Mouse (Mus musculus) naive thymus-derived CD4-positive, alpha-beta T cell, adult 5 months (primary cell): Measurements from ENCODE around the gene Olfr1222. TPM values are rescaled to one million over a fixed set of nuclear protein-coding genes. Genes with fewer than 3 reads are reported as not detected.

Experiments used
- polyA plus RNA-seq: library from polyadenylated mRNA; unstranded; fragments of 100-300 nt; shearing (Covaris generic); gene quantifications from one replicate; pipeline ENCODE4 v1.2.1, GENCODE M21; 2017

The Olfr1222 gene
- not detected for polyA plus RNA-seq

DNA sequence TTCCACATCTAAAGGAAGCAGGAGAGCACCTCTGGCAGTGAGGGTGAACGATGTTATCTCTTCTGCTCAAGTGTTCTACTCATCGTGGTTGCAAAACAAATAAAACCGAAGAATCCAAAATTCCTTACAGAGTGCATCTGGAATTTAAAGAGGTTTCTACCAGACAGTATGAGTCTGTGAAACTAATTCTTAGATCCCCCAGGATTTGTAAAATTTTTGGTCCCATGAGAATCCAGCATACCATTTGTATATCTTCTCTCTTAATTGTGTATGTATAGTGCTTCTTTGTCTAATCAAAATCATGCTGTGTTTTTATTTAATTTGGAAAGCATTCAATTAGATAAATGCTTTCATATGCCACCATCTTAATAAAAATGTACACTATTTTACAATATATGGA is at the start of gene Olfr1222:
TSS of gene Olfr1222 (minus strand) at position 101 of the 400 bp plus-strand sequence.

DNA sequence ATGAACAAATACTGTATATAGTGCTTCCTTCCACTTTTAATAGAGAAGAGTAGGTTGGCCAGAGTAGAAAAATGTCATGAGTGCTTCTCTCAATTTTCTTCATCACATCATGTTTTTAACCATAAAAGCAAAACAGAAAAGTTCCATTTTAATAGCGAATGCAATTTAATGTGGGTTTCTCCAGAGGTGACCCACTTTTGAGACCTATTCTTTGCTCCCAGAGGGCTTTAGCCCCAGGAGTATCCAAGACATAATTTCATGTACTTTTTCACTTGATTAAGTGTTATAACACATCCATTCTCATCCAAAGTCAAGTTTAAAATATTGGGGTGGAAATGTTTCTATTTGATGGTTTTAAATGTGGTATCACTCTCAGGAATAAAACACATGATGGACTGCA is 41.7 kb upstream of the Olfr1222 start, which contains the start of gene Olfr1225:
TSS of gene Olfr1225 (minus strand) at position 101 of the 400 bp plus-strand sequence.

DNA sequence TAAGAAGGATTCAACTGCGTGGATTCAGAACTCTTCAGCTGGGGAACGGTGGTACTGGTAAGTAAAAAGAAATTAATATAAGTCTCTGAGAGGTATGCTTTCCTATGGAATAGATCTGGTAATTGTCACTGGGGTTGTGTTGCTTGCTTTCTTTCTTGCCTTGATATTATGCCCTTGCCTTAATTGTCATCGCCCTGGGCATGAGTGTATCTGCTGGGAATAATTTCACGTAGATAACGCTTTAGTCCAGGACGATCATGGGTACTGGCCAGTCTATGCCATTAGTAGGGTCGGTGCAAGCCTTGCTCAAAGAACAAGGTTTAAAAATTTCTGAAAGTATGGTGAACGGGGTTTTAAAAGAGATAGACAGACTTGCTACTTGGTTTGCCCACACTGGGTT is 31.1 kb upstream of the Olfr1222 start, which contains the start of gene Olfr1224-ps1:
TSS of gene Olfr1224-ps1 (minus strand) at position 101 of the 400 bp plus-strand sequence.

GRCm38 (mm10) chr2:89151460-89151859 is 18.6 kb upstream of the Olfr1222 start, which contains the start of gene Olfr1223:
Gene Olfr1223, minus strand, starts transcription at chr2:89151560.

GRCm38 (mm10) chr2:89117183-89117582 is 15.7 kb downstream of the Olfr1222 start, which contains the start of gene Olfr1221:
Gene Olfr1221, minus strand, starts transcription at chr2:89117283.

DNA sequence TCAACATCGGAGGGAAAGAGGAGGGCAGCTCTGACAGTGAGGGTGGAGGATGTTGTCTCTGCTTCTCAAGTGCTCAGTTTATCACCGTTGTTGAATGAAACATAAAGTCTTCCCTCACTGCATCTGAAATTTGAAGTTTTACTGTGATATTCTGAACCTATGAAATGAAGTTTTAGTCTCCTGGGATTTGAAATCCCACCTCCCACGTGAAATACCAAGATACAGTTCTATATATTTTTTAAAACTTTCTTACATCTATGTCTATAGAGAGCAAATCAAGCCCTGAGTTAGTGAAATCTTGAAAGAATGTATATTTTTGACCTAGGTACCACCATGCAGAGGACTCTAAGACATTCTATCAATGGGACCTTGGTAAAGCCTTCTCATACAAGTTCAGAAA is 26.1 kb downstream of the Olfr1222 start, which contains the start of gene Olfr1220:
TSS of gene Olfr1220 (minus strand) at position 101 of the 400 bp plus-strand sequence.

GRCm38 (mm10) chr2:89083413-89083812 is 49.4 kb downstream of the Olfr1222 start, which contains the start of gene Olfr1219:
Gene Olfr1219, minus strand, starts transcription at chr2:89083513.

Other genes with a start within 250 kb of the Olfr1222 start
- gene Olfr1208, start 230.7 kb downstream of the Olfr1222 start, polyA plus RNA-seq = 0.12 TPM
- not detected for gene Olfr1209, start 217.9 kb downstream of the Olfr1222 start, polyA plus RNA-seq
- not detected for gene Olfr1211, start 194.9 kb downstream of the Olfr1222 start, polyA plus RNA-seq
- gene Olfr1212, start 179.1 kb downstream of the Olfr1222 start, polyA plus RNA-seq = not detected
- not detected for gene Gm13762, start 152.8 kb downstream of the Olfr1222 start, polyA plus RNA-seq
- not detected for gene Olfr1214, start 140.4 kb downstream of the Olfr1222 start, polyA plus RNA-seq
- gene Olfr1215, start 126.1 kb downstream of the Olfr1222 start, polyA plus RNA-seq = 0.17 TPM
- gene Olfr1216, start 114.7 kb downstream of the Olfr1222 start, polyA plus RNA-seq = not detected
- gene Olfr1217, start 101.0 kb downstream of the Olfr1222 start, polyA plus RNA-seq = 0.21 TPM
- gene Olfr1218, start 71.9 kb downstream of the Olfr1222 start, polyA plus RNA-seq = not detected
- gene Olfr1219, start 49.5 kb downstream of the Olfr1222 start, polyA plus RNA-seq = not detected
- gene Olfr1220, start 26.2 kb downstream of the Olfr1222 start, polyA plus RNA-seq = 0.30 TPM
- gene Olfr1221, start 15.8 kb downstream of the Olfr1222 start, polyA plus RNA-seq = not detected
- not detected for gene Olfr1223, start 18.5 kb upstream of the Olfr1222 start, polyA plus RNA-seq
- gene Olfr1224-ps1, start 31.0 kb upstream of the Olfr1222 start, polyA plus RNA-seq = not detected
- not detected for gene Olfr1225, start 41.6 kb upstream of the Olfr1222 start, polyA plus RNA-seq
- not detected for gene Olfr1226, start 67.0 kb upstream of the Olfr1222 start, polyA plus RNA-seq
- 0.17 TPM for gene Olfr1228, start 121.0 kb upstream of the Olfr1222 start, polyA plus RNA-seq
- not detected for gene Olfr1229, start 155.0 kb upstream of the Olfr1222 start, polyA plus RNA-seq
- gene Olfr1230, start 164.2 kb upstream of the Olfr1222 start, polyA plus RNA-seq = not detected
- gene Olfr1231, start 174.0 kb upstream of the Olfr1222 start, polyA plus RNA-seq = not detected
- not detected for gene Olfr1232, start 196.6 kb upstream of the Olfr1222 start, polyA plus RNA-seq
- gene Olfr1233, start 209.3 kb upstream of the Olfr1222 start, polyA plus RNA-seq = not detected
- gene Olfr1234, start 231.8 kb upstream of the Olfr1222 start, polyA plus RNA-seq = not detected